Mouse (Mus musculus) heart, postnatal 4 days (tissue): ENCODE measurements around the gene Ugt2a1. TPM values are rescaled to one million over a fixed set of nuclear protein-coding genes. Genes with fewer than 3 reads are reported as not detected.
"Not testable (repeated sequence)": the region's sequence is repeated elsewhere in the genome, so short reads cannot be mapped to it uniquely, and the experiment has no call there.

Source experiments
- DNase-seq: peaks from one replicate; pipeline ENCODE4 v3.0.0; 2021
- total RNA-seq, 2 experiments: library from RNA; stranded (reverse); gene quantifications; 2 replicates each; pipeline ENCODE4 v1.2.3; 2021

The Ugt2a1 gene
- not detected for total RNA-seq

DNA sequence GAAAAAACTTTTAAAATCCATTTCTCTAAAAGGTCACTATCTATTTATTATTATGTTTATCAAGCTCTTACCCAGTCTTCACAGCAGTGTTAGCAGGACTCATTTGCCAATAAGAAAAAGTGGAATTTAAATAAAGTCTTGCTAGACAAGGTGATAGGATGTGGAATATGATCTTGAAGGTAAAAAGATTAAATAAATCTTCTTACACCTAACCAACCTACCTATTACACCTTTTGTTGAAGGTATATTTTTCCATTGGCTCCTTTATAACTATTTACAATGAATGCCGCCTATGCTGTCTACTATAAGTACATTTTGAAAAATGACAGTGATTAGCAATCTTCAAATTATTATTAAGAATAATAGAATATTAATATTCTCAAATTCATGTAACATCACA, at the start of gene Ugt2a1:
Gene Ugt2a1 (minus strand): TSS at position 101 of the 400 bp plus-strand sequence.
- no peak for DNase-seq

DNA sequence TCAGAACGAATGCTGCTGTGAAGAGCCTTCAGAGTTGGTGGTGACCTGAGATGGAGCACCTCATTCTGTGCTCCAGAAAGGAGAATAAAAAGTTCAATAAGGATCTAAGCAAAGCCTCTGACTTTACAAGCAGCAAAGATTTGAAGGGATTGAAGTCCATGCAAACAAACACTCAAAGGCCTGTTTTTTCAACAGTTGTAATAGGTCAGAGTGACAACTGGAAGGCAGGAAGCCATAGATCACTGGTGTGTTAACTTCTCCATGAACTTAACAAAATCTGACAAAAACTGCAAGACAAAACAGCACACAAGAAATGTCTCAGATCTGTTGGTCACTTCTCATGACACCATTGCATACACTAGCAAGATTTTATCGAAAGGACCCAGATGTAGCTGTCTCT, 47.4 kb upstream of the Ugt2a1 start, which contains the start of gene Sult1b1:
Gene Sult1b1 (minus strand): TSS at position 85 of the 400 bp plus-strand sequence.
- no peak for DNase-seq

DNA sequence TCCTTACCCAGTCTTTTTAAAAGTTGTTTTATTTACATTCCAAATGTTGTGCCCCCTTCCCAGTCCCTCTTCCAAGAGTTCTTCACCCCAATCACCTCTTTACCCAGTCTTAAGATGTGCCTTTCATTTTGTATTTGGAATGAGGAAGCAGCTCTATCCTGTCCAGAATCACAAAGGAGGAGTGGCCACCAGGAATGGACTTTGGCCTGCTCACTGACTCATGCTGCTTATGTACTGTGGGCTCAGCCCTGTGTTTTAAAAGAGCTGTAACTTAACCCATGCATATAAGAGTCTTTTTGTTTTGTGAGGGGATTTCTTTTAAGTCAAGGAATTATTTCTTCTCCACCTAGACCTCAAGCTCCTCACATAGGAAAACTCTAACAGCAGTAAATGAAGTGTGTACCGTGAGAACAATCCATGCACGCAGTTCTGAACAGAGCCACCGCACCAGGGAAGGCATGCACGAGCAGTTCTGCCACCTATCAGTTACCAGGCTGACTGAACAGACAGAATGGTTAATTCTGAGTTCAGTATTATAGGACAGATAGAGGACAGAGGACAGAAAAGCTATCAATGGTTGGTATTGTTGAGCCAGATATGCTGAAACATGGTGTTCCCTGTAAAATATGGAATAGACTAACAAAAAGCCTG, 45.4 kb upstream of the Ugt2a1 start:
- DNase-seq, result no peak

DNA sequence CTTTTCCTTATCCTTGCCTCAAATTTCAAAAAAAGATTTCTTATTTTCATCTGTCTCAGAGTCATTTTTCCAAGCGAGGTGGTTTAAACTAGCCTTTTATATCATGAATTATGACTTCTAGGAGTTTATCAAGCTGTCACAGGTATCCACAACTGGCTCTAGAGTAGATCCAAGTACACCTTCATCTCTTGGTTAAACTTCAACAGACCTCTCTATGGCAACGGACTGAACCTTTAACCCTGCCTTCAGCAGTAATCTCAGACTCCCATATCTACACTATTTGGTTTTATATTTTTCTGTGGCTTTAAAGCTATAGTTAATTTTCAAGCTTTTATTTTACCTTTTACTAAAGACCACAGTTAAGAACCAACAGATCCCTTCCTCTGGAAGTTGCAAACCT, 41.6 kb upstream of the Ugt2a1 start:
- no peak for DNase-seq

DNA sequence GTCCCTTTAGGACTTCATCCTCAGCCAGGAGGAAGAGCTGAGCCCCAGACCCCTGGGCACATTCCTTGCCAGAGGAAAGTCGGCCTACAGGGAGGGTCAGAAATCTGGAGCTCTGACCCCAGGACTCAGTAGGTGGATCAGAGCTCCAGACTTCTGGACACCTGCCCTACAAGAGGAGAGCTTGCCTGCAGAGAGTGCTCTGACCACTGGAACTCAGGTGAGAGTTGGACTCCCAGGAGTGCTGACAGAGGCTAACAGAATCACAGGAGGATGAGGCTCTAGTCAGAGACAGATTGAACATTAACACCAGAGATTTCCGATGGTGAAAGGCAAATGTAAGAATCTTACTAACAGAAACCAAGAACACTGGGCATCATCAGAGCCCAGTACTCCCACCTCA, 32.9 kb upstream of the Ugt2a1 start:
- DNase-seq, result not testable (repeated sequence)

DNA sequence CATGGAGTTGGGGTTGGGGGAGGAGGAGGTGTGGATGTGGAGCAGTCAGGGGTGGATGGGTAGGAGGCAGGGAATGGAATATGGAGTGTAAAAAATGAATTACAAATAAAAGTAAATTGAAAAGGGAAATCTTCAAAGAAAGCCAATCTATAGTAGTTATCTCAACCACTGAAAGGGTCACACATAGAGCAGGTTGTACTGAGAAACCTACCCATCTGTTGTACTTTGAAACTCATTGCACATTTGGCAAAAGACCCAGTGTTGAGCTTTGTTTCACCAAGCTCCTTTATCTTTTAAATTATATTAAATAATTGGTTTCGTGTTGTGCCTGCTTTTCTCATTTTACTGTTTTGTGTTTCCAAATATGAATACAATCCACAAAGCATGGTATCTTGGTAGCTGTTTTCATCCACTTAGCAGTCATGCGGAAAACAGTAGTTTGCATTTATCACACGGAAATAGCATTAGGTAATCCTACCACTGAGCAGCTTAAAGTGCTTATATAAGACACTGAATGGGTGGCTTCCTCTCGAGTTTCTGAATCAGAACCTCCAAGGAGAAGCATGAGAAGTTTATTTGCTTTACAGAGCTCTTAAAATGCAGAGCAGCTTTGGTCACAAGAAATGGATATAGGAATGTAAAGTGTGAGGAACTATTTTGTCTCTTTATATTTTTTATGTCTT, 15.2 kb upstream of the Ugt2a1 start:
- DNase-seq, result no peak

DNA sequence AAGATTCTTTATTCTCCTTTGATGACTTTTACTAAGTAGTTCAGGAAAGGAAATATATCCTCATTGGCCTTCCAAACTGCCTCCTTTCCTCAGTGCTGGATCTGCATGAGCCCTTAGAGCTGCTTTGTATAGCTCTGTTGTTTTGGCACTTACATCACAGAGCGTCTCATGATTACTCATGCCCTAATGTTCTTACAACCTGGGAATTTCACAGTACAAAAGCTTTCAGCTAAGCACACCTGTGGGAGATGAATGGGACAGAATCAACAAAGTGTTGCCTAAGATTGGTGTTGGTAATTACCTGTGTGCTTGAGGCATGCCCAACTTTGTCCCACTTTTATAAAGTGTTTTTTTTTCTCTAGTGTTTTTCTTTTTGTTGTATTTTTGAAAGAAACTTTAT, 12.0 kb upstream of the Ugt2a1 start:
- no peak for DNase-seq

DNA sequence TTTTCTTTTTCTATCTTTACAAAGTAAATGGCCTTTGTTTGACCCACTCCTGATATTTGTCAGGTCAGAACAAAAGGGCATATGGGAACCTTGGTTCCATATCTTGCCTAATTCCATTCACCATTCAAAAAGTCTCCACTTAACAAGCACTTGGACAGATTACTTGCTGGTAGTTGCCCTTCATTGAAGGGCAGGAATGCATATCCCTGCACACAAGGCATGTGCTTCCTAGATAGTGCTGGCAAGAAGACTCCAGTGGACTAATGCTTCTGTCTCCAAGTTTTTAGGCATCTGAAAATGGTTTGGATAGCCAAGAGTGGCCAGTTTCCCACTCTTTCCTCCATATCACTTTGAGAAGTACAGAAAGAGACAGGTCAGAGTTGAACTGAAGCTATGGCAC, 8.7 kb upstream of the Ugt2a1 start:
- no peak for DNase-seq

DNA sequence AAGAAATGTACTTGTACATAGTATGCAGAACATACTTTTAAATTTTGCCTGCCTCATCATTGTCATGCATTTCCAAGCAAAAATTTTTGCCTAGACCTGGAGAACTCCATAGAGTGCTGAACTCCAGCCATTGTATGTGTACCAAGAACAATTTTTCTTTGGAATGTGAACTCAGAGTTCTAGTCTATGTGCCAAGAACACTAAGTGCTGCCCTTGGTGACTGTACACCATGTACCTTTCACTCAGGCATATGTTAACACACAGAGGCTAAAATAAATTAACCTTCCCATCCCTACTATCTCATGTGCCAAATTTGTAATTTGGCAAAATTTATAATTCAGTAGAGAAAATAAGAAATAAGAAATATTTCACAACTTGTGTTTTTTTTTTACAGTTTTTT, 8.3 kb upstream of the Ugt2a1 start:
- DNase-seq, result no peak

DNA sequence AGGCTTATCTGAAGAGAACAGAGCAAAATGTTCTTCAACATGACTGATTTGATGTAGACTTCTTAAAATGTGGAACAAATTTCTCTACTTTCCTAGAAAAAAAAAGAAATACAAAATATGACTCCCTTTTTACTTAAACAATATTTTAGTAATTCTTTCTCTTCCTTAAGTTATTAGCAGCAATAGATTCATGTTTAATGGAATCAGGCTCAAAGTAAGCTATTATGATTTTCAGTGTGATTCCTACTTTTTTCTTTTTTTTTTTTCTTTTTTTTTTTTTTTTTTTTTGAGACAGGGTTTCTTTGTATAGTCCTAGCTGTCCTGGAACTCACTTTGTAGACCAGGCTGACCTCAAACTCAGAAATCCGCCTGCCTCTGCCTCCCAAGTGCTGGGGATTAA, 4.0 kb downstream of the Ugt2a1 start, which contains the start of gene Gm43638:
Gene Gm43638 (minus strand): TSS at position 101 of the 400 bp plus-strand sequence.
- not testable (repeated sequence) for DNase-seq

DNA sequence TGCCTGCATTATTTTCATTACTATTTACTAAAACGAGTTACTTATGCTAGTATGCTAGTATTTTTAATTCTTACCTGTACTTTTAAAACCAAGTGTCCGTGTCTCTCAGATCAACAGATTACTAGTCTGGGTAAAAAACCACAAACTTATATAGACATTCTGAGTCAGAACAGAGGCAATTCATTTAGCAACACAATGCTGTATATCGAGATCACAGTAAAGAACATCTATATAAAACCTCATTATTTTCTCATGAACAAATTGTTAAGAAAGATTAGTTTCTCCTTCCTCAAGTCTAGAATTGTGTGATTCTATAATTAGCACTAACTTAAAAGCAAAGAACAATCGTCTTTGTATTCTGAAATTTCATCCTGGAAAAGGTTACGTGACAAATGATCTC, 8.5 kb downstream of the Ugt2a1 start, which contains the start of gene Ugt2a2:
Gene Ugt2a2 (minus strand): TSS at position 101 of the 400 bp plus-strand sequence.
- DNase-seq, result no peak

DNA sequence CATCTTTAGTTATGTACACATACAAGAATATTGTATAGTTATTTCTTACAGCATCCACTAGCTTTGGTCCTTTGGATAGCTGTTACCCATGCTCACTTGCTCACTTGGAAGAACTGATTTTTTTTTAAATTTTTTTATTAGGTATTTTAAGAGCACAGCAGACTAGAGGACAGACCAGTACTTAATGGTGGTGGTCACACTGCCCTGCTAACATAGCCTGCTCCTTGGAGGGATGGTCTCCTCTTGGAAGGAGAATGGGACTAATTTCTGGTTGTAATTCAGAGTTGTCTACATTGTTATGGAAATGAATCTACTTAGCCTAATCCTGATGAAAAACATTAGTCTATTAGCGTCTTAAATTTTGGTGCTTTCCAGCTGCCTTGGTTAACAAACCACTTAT, 31.9 kb downstream of the Ugt2a1 start:
- DNase-seq, result no peak

DNA sequence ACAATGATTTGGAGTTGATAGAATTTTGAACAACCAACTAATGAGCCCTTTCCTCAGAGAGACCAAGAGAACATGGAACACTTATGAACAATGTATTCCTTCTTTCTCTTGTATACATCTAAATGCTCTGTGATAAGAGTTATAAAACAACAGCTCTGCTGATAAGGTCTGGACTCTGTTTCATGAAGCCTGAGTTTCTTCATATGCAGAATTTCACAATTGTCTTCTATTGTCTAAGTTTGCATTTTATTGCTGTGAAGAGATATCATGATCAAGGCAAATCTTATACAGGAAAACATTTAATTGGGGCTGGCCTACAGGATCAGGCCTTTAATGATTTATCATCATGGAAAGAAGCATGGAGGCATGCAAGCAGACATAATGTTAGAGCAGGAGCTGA, 33.0 kb downstream of the Ugt2a1 start:
- no peak for DNase-seq

DNA sequence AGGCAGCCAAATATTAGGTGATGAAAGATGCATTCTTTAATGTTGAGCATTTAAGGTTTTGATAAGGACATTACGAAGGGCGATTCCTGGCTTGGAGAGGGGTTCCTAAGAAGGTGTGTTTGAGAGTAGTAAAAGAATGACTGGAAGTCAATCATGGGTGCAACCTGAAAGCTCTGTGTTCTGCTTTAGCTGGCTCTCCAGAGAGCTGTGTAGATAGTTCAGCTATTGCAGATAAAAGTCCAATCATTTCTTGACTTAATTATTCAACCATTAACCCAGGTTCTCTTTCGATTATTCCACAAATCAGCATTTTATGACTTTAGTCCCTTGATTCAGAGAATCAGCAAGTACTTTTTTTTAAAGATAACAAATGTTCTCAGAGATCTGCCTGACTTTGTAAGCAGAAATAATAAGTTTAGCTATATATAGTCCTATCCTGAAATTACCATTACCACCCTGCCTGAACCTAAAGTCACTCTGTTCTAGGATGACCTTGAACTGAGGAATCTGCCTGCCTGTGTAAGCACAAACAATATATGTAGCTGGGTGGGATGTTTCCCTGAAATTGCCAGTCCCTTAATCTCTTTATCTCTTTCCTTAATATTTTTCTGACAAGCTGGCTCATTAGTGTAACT, 34.3 kb downstream of the Ugt2a1 start:
- DNase-seq, result no peak

DNA sequence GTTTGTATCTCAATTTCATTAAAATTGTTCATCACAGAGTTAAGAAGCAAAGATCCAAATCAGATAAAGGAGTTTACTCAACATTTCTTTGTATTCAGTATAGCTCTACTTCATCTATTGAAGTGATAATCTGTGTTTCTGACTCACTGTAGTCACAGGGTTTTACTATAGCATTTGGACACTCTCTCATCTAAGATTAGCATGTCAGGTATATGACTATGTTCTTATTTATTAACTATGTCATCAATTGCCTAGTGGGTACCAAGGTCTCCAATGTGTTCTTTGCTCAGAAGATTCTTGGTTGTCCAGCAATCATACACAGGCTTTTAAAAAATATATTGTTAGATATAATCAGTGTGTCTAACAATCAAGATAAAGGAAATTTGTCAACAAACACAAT, 35.2 kb downstream of the Ugt2a1 start:
- DNase-seq, result no peak

DNA sequence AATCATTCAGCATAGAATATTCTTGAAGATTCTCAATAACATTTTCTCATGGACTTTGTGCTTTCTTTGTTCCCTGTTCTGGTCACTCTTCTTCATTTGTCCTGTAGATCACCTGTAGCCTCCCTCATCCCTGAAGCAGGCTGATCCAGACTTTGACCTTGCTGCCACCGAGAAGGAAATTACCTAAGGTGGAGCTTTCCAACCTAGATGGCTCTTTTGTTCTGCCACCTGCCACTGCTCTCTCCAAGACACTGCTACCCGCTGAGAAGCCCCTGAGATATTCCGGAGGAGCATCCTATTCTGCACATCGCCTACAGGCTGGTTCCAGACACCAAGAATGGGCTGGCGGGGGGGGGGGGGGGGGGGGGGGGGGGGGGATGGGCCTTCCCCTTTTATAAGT, 38.2 kb downstream of the Ugt2a1 start:
- not testable (repeated sequence) for DNase-seq

DNA sequence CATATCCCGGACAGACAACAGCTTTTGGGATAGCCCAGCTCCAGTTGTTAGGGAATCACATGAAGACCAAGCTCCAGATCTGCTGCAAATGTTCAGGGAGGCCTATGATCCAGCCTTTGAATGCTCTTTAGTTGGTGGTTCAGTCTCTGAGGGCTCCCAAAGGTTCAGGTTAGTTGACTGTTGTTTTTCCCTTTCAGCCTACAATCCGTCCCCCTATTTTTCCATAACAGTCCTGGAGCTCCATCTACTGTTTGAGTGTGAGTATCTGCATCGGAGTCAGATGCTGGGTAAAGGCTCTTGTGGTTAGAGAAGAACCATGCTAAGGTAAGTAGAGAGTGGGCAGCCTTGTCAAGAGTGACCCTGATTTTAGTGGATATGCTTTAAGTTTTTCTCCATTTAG, 54.4 kb downstream of the Ugt2a1 start:
- no peak for DNase-seq

DNA sequence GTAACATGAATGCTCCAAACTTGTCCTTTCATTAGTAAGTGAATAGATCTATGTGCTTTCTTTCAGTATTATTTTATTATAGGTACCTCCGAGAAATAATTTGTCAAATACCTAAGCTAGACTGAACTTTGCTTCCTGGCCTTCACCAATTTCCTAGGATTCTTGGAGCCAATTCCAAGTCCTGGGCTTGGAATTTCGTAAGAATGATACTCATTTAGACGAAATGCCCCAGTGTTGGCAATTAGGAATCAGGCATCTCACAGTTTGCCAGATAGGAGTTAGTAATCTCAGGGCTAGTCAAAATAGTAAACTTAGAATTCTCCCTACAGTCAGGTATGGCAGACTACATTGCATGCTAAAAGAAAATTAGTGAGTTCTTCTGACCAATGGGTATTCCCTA, 65.0 kb downstream of the Ugt2a1 start:
- no peak for DNase-seq

DNA sequence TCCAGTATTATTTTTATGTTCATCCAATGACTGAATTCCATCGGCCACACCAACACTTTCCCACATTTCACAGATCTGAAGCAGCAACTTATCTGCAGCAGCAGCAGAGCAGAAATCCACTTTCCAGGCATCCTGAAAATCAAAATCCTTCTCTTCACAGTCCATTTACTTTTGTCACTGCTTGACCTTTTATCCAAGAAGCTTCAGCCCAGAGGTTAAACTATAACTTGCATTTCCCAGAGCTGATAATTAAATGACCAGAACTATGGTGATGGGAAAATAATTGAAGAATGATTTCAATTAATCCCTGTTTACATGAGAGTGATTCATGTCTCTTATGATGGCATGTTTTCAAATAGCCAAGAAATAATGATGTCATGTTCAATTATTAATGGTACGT, 66.6 kb downstream of the Ugt2a1 start, which contains the start of gene Ugt2b38:
Gene Ugt2b38 (minus strand): TSS at position 163 of the 400 bp plus-strand sequence.
- not testable (repeated sequence) for DNase-seq
